Mouse (Mus musculus): ENCODE measurements around the gene Adgrd1. TPM values are rescaled to one million over a fixed set of nuclear protein-coding genes. Genes with fewer than 3 reads are reported as not detected.

The Adgrd1 gene
- polyA plus RNA-seq, 1 experiment from 2014 or later: 5.7 TPM

DNA sequence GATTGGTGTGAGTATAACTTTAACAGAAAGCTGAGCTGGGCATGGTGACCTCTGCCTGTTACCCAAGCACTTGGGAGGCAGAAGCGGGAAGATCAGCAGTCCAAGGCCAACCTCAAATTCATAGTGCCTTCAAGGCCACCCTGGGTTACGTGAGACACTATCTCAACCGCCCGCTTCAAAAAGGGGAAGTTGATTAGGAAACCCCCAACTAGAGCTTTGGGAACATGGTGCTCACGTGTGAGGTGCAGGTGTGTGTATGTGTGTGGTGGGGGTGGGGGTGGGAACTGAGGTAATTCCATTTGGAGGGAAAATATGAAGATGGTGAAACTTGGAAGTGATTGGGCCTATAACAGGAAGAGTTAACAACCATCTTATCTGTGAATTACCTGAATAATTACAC, 19.3 kb upstream of the Adgrd1 start:
- DNase-seq (ENCODE audit: low spot score): no peak
- no peak overlapping the region for H3K9ac ChIP-seq (ENCODE audit: low read depth, low read length)
- H3K27ac ChIP-seq (replicated peaks; ENCODE audit: low read depth, low read length): no peak overlapping the region
- WGBS: 94% methylated on average over 5 of the region's 5 CpGs
- H3K36me3 ChIP-seq (ENCODE audit: control insufficient read depth, insufficient read depth, low read length): no peaks in the 10 kb centered on the region
- no peaks in the 10 kb centered on the region for H3K27me3 ChIP-seq (replicated peaks; ENCODE audit: control insufficient read depth, insufficient read depth, low read length)
- ATAC-seq (ENCODE audit: low read depth): no peak
- H3K4me3 ChIP-seq (ENCODE audit: low read depth, low read length): no peak overlapping the region
- no peak overlapping the region for H3K4me2 ChIP-seq (ENCODE audit: low read depth, low read length)
- H3K4me1 ChIP-seq (ENCODE audit: control insufficient read depth, insufficient read depth, low read length): no peaks in the 10 kb centered on the region
- H3K9me3 ChIP-seq (ENCODE audit: control insufficient read depth, low read length): no peaks in the 10 kb centered on the region

DNA sequence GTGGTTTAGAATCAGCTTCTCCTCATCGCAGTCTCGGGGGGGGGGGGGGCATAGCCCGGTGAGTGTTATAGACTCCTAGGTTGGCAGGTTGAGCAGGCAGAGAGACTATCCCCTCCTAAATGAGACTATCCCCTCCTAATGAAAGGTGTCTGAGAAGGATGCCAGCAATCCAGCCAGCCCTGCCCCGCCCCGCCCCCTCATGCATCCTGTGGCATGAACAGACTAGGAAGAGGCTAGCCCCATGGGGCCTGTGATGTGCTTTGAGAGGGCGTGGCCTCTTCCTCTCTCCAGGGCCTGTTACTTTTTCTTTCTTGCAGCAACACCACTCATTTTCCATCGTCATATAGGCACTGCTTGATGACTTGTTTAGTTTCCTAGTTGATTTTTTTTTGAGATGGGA, 15.0 kb upstream of the Adgrd1 start:
- H3K4me2 ChIP-seq (ENCODE audit: low read depth, low read length): no peak overlapping the region
- no peaks in the 10 kb centered on the region for H3K9me3 ChIP-seq (ENCODE audit: control insufficient read depth, low read length)
- ATAC-seq (ENCODE audit: low read depth) (no peak), DNase-seq (ENCODE audit: low spot score) (no peak)
- no peaks in the 10 kb centered on the region for H3K27me3 ChIP-seq (replicated peaks; ENCODE audit: control insufficient read depth, insufficient read depth, low read length)
- no peaks in the 10 kb centered on the region for H3K4me1 ChIP-seq (ENCODE audit: control insufficient read depth, insufficient read depth, low read length)
- 76% methylated on average over 5 of the region's 7 CpGs for WGBS
- H3K27ac ChIP-seq (replicated peaks; ENCODE audit: low read depth, low read length): no peak overlapping the region
- H3K36me3 ChIP-seq (ENCODE audit: control insufficient read depth, insufficient read depth, low read length): no peaks in the 10 kb centered on the region
- H3K4me3 ChIP-seq (ENCODE audit: low read depth, low read length): no peak overlapping the region
- H3K9ac ChIP-seq (ENCODE audit: low read depth, low read length): no peak overlapping the region

DNA sequence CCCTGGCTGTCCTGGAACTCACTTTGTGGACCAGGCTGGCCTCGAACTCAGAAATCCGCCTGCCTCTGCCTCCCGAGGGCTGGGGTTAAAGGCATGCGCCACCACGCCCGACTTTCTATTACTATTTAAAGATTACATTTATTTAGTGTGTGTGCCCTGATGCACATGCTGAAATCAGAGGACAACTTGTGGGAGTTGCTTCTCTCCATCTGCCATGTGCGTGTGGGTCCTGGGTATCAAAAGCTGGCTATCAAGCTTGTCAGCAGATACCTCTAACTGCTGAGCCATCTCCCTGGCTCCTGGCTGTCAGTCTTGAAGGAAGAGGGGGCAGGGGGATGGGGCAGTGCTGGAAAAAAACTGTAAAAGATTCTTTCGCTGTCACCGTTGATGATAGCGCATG, 11.4 kb upstream of the Adgrd1 start:
- DNase-seq (ENCODE audit: low spot score): no peak
- no peak overlapping the region for H3K4me2 ChIP-seq (ENCODE audit: low read depth, low read length)
- no peaks in the 10 kb centered on the region for H3K36me3 ChIP-seq (ENCODE audit: control insufficient read depth, insufficient read depth, low read length)
- H3K27ac ChIP-seq (replicated peaks; ENCODE audit: low read depth, low read length): no peak overlapping the region
- H3K9me3 ChIP-seq (ENCODE audit: control insufficient read depth, low read length): no peaks in the 10 kb centered on the region
- WGBS: 90% methylated on average over 10 of the region's 10 CpGs
- H3K4me3 ChIP-seq (ENCODE audit: low read depth, low read length): no peak overlapping the region
- no peak for ATAC-seq (ENCODE audit: low read depth)
- no peak overlapping the region for H3K9ac ChIP-seq (ENCODE audit: low read depth, low read length)
- H3K4me1 ChIP-seq (ENCODE audit: control insufficient read depth, insufficient read depth, low read length): no peaks in the 10 kb centered on the region
- H3K27me3 ChIP-seq (replicated peaks; ENCODE audit: control insufficient read depth, insufficient read depth, low read length): no peaks in the 10 kb centered on the region

DNA sequence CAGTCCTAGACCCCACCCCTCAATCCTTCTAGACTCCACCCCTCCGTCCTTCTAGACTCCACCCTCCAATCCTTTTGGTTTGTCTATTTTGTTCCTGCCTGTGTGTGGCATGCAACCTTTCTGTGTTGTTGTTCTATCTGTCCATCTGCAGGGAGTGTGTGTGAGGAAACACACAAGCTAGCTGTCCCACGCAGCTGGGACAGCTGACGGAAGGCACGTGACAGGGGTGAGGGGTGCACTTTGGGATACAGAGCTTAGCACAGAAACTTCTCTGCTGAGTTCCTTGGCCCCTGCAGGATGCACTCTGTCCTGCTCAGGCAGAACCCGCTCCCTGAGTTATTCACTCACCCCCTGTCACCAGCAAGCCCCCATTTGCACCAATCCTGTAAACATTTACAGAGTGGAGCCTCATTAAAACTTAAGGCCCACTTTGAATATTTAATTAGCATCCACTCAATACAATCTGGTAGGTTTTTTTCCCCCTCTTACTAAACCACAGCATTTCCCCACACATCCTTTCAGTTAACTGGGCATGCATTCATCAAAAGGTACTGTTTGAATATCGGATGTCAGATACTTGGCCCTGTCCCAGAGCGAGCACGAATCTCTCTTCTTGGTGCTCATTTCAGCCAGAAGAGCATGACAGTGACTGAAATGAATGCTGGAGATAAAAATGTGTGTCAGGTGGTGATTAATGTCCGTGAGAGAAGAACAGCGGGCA, 4.0 kb upstream of the Adgrd1 start:
- no peaks in the 10 kb centered on the region for H3K9me3 ChIP-seq (ENCODE audit: control insufficient read depth, low read length)
- WGBS: 53% methylated on average over 10 of the region's 10 CpGs
- H3K9ac ChIP-seq (ENCODE audit: low read depth, low read length): no peak overlapping the region; the same call in 1 of the 2 replicates
- no peaks in the 10 kb centered on the region for H3K36me3 ChIP-seq (ENCODE audit: control insufficient read depth, insufficient read depth, low read length)
- peak; percentile 22 for DNase-seq (ENCODE audit: low spot score)
- no peak overlapping the region for H3K4me2 ChIP-seq (ENCODE audit: low read depth, low read length)
- H3K4me1 ChIP-seq (ENCODE audit: control insufficient read depth, insufficient read depth, low read length): peaks cover 4% of the 10 kb centered on the region; the same call in 1 of the 2 replicates
- H3K27me3 ChIP-seq (replicated peaks; ENCODE audit: control insufficient read depth, insufficient read depth, low read length): no peaks in the 10 kb centered on the region
- no peak overlapping the region for H3K4me3 ChIP-seq (ENCODE audit: low read depth, low read length)
- no peak for ATAC-seq (ENCODE audit: low read depth)
- no peak overlapping the region for H3K27ac ChIP-seq (replicated peaks; ENCODE audit: low read depth, low read length)

DNA sequence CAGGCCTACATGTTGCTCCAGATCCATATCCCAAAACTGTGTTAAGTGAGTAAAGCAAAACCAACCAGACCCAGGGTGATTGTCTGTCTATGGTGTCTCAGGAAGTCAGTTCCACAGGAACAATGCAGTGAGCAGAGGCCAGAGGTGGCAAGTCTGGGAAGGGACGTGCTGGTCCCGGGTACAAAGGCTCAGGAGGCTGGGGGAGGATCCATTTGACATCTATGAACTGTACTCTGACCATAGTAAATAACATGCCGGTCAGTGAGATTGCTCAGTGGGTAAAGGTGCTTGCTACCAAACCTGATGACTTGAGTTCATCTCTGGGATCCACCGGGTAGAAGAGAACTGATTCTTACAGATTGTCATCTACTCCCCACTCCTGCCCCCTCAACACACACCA, 3.4 kb upstream of the Adgrd1 start:
- no peak overlapping the region for H3K27ac ChIP-seq (replicated peaks; ENCODE audit: low read depth, low read length)
- H3K27me3 ChIP-seq (replicated peaks; ENCODE audit: control insufficient read depth, insufficient read depth, low read length): no peaks in the 10 kb centered on the region
- no peaks in the 10 kb centered on the region for H3K36me3 ChIP-seq (ENCODE audit: control insufficient read depth, insufficient read depth, low read length)
- DNase-seq (ENCODE audit: low spot score): no peak
- no peak for ATAC-seq (ENCODE audit: low read depth)
- H3K4me1 ChIP-seq (ENCODE audit: control insufficient read depth, insufficient read depth, low read length): peaks cover 4% of the 10 kb centered on the region; the same call in 1 of the 2 replicates
- no peak overlapping the region for H3K4me2 ChIP-seq (ENCODE audit: low read depth, low read length)
- 71% methylated on average over 4 of the region's 4 CpGs for WGBS
- H3K9ac ChIP-seq (ENCODE audit: low read depth, low read length): no peak overlapping the region
- H3K9me3 ChIP-seq (ENCODE audit: control insufficient read depth, low read length): no peaks in the 10 kb centered on the region
- H3K4me3 ChIP-seq (ENCODE audit: low read depth, low read length): no peak overlapping the region

DNA sequence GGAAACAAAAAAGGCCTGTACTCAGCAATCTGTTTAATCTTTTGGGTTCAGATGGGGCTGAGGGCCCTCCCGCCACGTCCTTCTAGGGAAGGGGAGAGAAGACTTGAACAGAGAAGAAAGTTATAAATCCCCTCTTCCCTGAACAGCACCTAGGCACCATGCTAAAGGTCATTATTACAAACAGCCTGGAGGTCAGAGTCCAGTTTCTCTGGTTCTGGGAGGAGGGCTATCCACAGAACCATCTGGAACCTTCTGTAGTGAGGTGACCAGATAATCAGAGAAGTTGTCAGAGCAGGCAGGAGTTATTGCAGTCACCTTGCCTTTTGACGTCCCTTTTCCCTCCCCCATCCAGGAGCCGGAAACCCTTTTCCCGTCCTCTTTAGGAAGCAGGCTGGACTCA, 2.3 kb upstream of the Adgrd1 start:
- Histone ChIP-seq H3K4me1 (ENCODE audit: control insufficient read depth, insufficient read depth, low read length) (peaks cover 4% of the 10 kb centered on the region; the same call in 1 of the 2 replicates), H3K9ac (ENCODE audit: low read depth, low read length) (no peak overlapping the region), H3K27ac (replicated peaks; ENCODE audit: low read depth, low read length) (no peak overlapping the region), H3K9me3 (ENCODE audit: control insufficient read depth, low read length) (no peaks in the 10 kb centered on the region), H3K36me3 (ENCODE audit: control insufficient read depth, insufficient read depth, low read length) (no peaks in the 10 kb centered on the region), H3K4me3 (ENCODE audit: low read depth, low read length) (no peak overlapping the region), H3K27me3 (replicated peaks; ENCODE audit: control insufficient read depth, insufficient read depth, low read length) (no peaks in the 10 kb centered on the region), H3K4me2 (ENCODE audit: low read depth, low read length) (no peak overlapping the region)
- 67% methylated on average over 5 of the region's 5 CpGs for WGBS
- ATAC-seq (ENCODE audit: low read depth) (no peak), DNase-seq (ENCODE audit: low spot score) (no peak)

DNA sequence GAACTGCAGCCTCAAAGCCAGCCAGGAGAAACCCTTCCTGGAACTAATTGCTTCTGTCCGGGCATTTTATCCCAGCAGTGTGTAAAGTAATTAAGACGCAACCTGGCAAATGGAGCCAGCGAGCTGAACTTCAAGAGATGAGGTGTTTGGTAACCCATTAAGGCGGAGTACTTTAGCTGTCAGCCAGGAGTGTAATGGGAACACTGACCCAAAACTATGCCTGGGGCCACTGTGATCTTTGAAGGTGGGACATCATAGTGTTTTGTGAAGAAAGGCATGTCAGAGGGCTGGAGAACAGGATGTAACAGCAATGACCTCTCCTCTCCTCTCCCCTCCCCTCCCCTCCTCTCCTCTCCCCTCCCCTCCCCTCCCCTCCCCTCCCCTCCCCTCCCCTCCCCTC, 7.5 kb downstream of the Adgrd1 start:
- Histone ChIP-seq H3K9me3 (ENCODE audit: control insufficient read depth, low read length) (no peaks in the 10 kb centered on the region), H3K9ac (ENCODE audit: low read depth, low read length) (no peak overlapping the region), H3K27ac (replicated peaks; ENCODE audit: low read depth, low read length) (no peak overlapping the region), H3K27me3 (replicated peaks; ENCODE audit: control insufficient read depth, insufficient read depth, low read length) (no peaks in the 10 kb centered on the region), H3K4me1 (ENCODE audit: control insufficient read depth, insufficient read depth, low read length) (no peaks in the 10 kb centered on the region), H3K4me3 (ENCODE audit: low read depth, low read length) (no peak overlapping the region), H3K36me3 (ENCODE audit: control insufficient read depth, insufficient read depth, low read length) (no peaks in the 10 kb centered on the region), H3K4me2 (ENCODE audit: low read depth, low read length) (no peak overlapping the region)
- 35% methylated on average over 4 of the region's 4 CpGs for WGBS
- DNase-seq (ENCODE audit: low spot score) (no peak), ATAC-seq (ENCODE audit: low read depth) (no peak)

DNA sequence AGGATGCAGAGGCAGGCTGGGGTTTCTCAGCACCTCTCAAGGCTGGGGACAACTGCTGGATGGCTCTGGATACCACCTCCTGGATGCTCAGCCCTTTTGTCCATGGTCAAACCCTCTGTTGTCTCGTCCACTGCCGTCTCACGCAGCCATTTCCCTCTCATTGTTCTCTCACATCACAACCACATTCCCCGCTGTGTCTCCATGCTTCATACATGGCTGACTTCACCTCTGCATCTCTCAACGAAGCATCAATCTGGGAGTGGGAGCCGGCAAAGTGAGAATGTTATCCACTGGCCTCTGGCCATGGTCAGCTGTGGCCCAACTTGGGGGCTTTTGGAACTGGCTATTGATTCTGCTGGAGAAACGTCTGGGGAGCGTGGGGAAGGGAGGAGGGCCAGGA, 15.2 kb downstream of the Adgrd1 start:
- no peak overlapping the region for H3K27ac ChIP-seq (replicated peaks; ENCODE audit: low read depth, low read length)
- DNase-seq (ENCODE audit: low spot score) (no peak), ATAC-seq (ENCODE audit: low read depth) (no peak)
- H3K9me3 ChIP-seq (ENCODE audit: control insufficient read depth, low read length): no peaks in the 10 kb centered on the region
- H3K9ac ChIP-seq (ENCODE audit: low read depth, low read length): no peak overlapping the region
- 69% methylated on average over 8 of the region's 8 CpGs for WGBS
- H3K36me3 ChIP-seq (ENCODE audit: control insufficient read depth, insufficient read depth, low read length): no peaks in the 10 kb centered on the region
- no peaks in the 10 kb centered on the region for H3K4me1 ChIP-seq (ENCODE audit: control insufficient read depth, insufficient read depth, low read length)
- no peak overlapping the region for H3K4me3 ChIP-seq (ENCODE audit: low read depth, low read length)
- H3K4me2 ChIP-seq (ENCODE audit: low read depth, low read length): no peak overlapping the region
- no peaks in the 10 kb centered on the region for H3K27me3 ChIP-seq (replicated peaks; ENCODE audit: control insufficient read depth, insufficient read depth, low read length)

DNA sequence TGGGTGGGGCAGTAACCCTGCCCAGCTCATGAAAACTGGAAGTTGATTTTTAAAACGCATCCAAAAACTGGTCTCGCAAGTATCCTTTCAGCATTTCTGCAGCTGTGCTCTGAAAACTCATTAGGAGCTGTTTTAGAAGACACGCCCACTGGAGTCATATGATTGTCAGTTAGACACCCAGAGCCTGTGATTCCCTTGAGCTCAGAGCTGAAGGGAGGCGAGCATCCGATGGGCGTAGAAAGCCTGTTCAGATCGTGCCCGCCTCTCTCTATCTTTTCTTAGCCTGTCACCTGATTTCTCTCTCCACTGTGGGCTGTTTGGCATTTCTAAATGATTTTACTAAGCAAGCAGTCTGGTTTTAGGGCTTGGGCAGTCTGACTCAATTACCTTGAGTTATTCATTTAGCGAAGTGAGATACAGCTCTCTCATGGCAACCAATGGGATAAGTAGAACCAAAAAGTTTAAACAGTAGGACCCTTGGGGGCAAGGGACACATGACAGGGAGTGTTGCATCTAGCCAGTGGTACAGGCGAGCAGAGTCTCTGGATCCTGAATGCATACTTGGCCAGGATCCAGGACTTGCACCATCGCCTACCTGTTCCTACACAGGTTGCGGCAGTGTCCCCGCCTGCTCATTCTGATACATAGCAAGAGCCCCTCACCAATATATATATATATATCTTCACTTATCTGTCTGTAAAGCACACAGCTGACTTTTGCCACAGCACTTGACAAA, 17.4 kb downstream of the Adgrd1 start:
- no peak overlapping the region for H3K4me3 ChIP-seq (ENCODE audit: low read depth, low read length)
- DNase-seq (ENCODE audit: low spot score): peak; percentile 84
- no peaks in the 10 kb centered on the region for H3K9me3 ChIP-seq (ENCODE audit: control insufficient read depth, low read length)
- 63% methylated on average over 13 of the region's 13 CpGs for WGBS
- H3K27ac ChIP-seq (replicated peaks; ENCODE audit: low read depth, low read length): no peak overlapping the region
- ATAC-seq (ENCODE audit: low read depth): peak; percentile 70
- no peaks in the 10 kb centered on the region for H3K27me3 ChIP-seq (replicated peaks; ENCODE audit: control insufficient read depth, insufficient read depth, low read length)
- H3K9ac ChIP-seq (ENCODE audit: low read depth, low read length): no peak overlapping the region
- H3K4me2 ChIP-seq (ENCODE audit: low read depth, low read length): no peak overlapping the region
- H3K4me1 ChIP-seq (ENCODE audit: control insufficient read depth, insufficient read depth, low read length): no peaks in the 10 kb centered on the region
- H3K36me3 ChIP-seq (ENCODE audit: control insufficient read depth, insufficient read depth, low read length): no peaks in the 10 kb centered on the region

Data from embryonic facial prominence, embryonic 14.5 days (tissue).